Comparison of ENCODE assay signal across 8 mouse cellular contexts in the genomic region with DNA sequence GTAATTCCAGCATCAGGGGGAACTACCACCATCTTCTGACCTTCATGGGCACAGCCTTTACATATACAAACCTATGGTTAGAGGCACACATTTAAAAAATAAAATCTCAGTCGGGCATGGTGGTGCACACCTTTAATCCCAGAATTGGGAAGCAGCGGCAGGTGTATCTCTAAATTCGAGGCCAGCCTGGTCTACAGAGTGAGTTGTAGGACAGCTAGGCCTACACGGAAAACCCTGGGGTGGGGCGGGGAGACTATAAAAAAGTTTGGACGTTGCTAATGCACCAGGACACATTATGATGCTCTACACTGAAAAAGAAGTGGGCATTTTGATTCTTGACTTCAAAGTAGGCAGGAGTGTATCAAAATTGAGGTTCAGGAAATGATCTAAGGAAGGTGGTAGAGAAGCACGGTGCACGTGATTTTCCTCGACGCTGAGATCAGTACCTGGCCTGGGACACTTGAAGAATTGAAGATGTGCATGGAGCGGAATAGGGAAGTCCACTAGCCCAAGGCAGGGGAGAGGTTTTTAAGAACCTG. TPM values are rescaled to one million over a fixed set of nuclear protein-coding genes. Genes with fewer than 3 reads are reported as not detected.
DNase-seq lines count a peak whose midpoint lies in the region; ATAC-seq and TF ChIP-seq lines count a peak whose summit lies in the region.

No protein-coding gene starts in this region.

- 23% methylated on average over 11 of the region's 11 CpGs for WGBS in heart, embryonic 10.5 days
- 21% methylated on average over 11 of the region's 11 CpGs for WGBS in intestine, embryonic 15.5 days
- WGBS in midbrain, postnatal 0 days = 27% methylated on average over 11 of the region's 11 CpGs

- no peaks in the 10 kb centered on the region for H3K9me3 ChIP-seq in heart, embryonic 10.5 days
- no peaks in the 10 kb centered on the region for H3K9me3 ChIP-seq in intestine, embryonic 15.5 days
- H3K9me3 ChIP-seq in midbrain, postnatal 0 days (ENCODE audit: low read length) = no peaks in the 10 kb centered on the region

- peak overlapping the region; percentile 91 for H3K27ac ChIP-seq in heart, embryonic 10.5 days
- no peak overlapping the region; the same call in 1 of the 2 replicates for H3K27ac ChIP-seq in intestine, embryonic 15.5 days
- peak overlapping the region; percentile 74 for H3K27ac ChIP-seq in midbrain, postnatal 0 days (ENCODE audit: low read depth, low read length)

- no peaks in the 10 kb centered on the region for H3K27me3 ChIP-seq in heart, embryonic 10.5 days (ENCODE audit: insufficient read depth, poor library complexity, severe bottlenecking)
- no peaks in the 10 kb centered on the region for H3K27me3 ChIP-seq in intestine, embryonic 15.5 days (replicated peaks)
- H3K27me3 ChIP-seq in midbrain, postnatal 0 days (ENCODE audit: insufficient read depth, low read length) = no peaks in the 10 kb centered on the region

- peaks cover 9% of the 10 kb centered on the region for H3K36me3 ChIP-seq in heart, embryonic 10.5 days
- no peaks in the 10 kb centered on the region for H3K36me3 ChIP-seq in intestine, embryonic 15.5 days
- H3K36me3 ChIP-seq in midbrain, postnatal 0 days (ENCODE audit: insufficient read depth, low read length) = no peaks in the 10 kb centered on the region

- TF ChIP-seq CTCF in midbrain, postnatal 0 days (IDR thresholded peaks at IDR 0.05) = no peak

- DNase-seq in heart, embryonic 10.5 days (ENCODE audit: low spot score) = no peak
- DNase-seq in heart, postnatal 36 days = no peak
- DNase-seq in urinary bladder, postnatal 25 days (ENCODE audit: low spot score) = peak; percentile 13
- no peak for DNase-seq in urinary bladder, postnatal 36 days (ENCODE audit: low spot score in 2 of 2)
- no peak for DNase-seq in midbrain, postnatal 0 days (ENCODE audit: low spot score)
- no peak for DNase-seq in layer of hippocampus, postnatal 14 days (ENCODE audit: low spot score in 2 of 2)
- no peak for DNase-seq in spleen, postnatal 4 days (ENCODE audit: low spot score in 2 of 2)

- peak overlapping the region; percentile 70 for H3K4me3 ChIP-seq in heart, embryonic 10.5 days
- H3K4me3 ChIP-seq in intestine, embryonic 15.5 days (replicated peaks) = peak overlapping the region; percentile 51
- H3K4me3 ChIP-seq in midbrain, postnatal 0 days (ENCODE audit: low read depth, low read length) = peak overlapping the region; percentile 61

- ATAC-seq in intestine, embryonic 15.5 days = peak; percentile 31
- ATAC-seq in midbrain, postnatal 0 days (ENCODE audit: low FRiP score) = peak; percentile 41

- H3K4me1 ChIP-seq in heart, embryonic 10.5 days = peaks cover 10% of the 10 kb centered on the region
- H3K4me1 ChIP-seq in intestine, embryonic 15.5 days (replicated peaks) = no peaks in the 10 kb centered on the region
- peaks cover 5% of the 10 kb centered on the region; the same call in 1 of the 2 replicates for H3K4me1 ChIP-seq in midbrain, postnatal 0 days (ENCODE audit: insufficient read depth, low read length)

- intact Hi-C loops in heart, postnatal 36 days (cut with DNase I) = loop anchor here (2.0 to 5.0 kb wide), 2 partner anchors 44 to 50 kb away; a partner anchor contains a TSS

- peak overlapping the region; percentile 59 for H3K9ac ChIP-seq in intestine, embryonic 15.5 days
- peak overlapping the region; percentile 67 for H3K9ac ChIP-seq in midbrain, postnatal 0 days (replicated peaks; ENCODE audit: low read length, poor library complexity, severe bottlenecking)

- H3K4me2 ChIP-seq in intestine, embryonic 15.5 days (replicated peaks) = peak overlapping the region; percentile 67
- H3K4me2 ChIP-seq in midbrain, postnatal 0 days (ENCODE audit: low read depth, low read length, poor library complexity, severe bottlenecking) = peak overlapping the region; percentile 68

RNA-seq across cellular contexts. Expression of a gene that starts 0.4 kb away (rescaled TPM):
- 13.8 and 17.5 TPM in 2 replicates for polyA plus RNA-seq in heart, embryonic 10.5 days (2016; fragmentation: Nextera tagmentation; extraction: Ambion mirVana)
- total RNA-seq in heart, postnatal 36 days (2021) = 10 to 100 TPM; 15.8 to 16.2 TPM
- polyA plus RNA-seq in intestine, embryonic 15.5 days (2015; fragmentation: Nextera tagmentation; extraction: Ambion mirVana) = 15.7 and 16.5 TPM in 2 replicates
- 6.5 and 7.2 TPM in 2 replicates for total RNA-seq in midbrain, postnatal 0 days (2014; rRNA removed)
- polyA plus RNA-seq in midbrain, postnatal 0 days (2015; fragmentation: Nextera tagmentation; extraction: Ambion mirVana) = 10.5 and 10.9 TPM in 2 replicates
- total RNA-seq in layer of hippocampus, postnatal 14 days (2021) = 10 to 100 TPM; 20.1 to 20.7 TPM

RNA-seq across cellular contexts. Expression of a gene that starts 43.0 kb away (rescaled TPM):
- polyA plus RNA-seq in heart, embryonic 10.5 days (2016; fragmentation: Nextera tagmentation; extraction: Ambion mirVana) = 15.4 and 15.5 TPM in 2 replicates
- total RNA-seq in heart, postnatal 36 days (2021) = 100 to 1,000 TPM; 121 to 129 TPM
- polyA plus RNA-seq in intestine, embryonic 15.5 days (2015; fragmentation: Nextera tagmentation; extraction: Ambion mirVana) = 13.3 and 13.5 TPM in 2 replicates
- 95.8 and 97.4 TPM in 2 replicates for total RNA-seq in midbrain, postnatal 0 days (2014; rRNA removed)
- 27.1 and 30.3 TPM in 2 replicates for polyA plus RNA-seq in midbrain, postnatal 0 days (2015; fragmentation: Nextera tagmentation; extraction: Ambion mirVana)
- total RNA-seq in layer of hippocampus, postnatal 14 days (2021) = 100 to 1,000 TPM; 100 to 104 TPM

RNA-seq across cellular contexts. Expression of a gene that starts 48.8 kb away (rescaled TPM):
- 23.8 and 24.5 TPM in 2 replicates for polyA plus RNA-seq in heart, embryonic 10.5 days (2016; fragmentation: Nextera tagmentation; extraction: Ambion mirVana)
- total RNA-seq in heart, postnatal 36 days (2021) = 10 to 100 TPM; 21.2 to 26.4 TPM
- polyA plus RNA-seq in intestine, embryonic 15.5 days (2015; fragmentation: Nextera tagmentation; extraction: Ambion mirVana) = 29.8 and 34.3 TPM in 2 replicates
- total RNA-seq in midbrain, postnatal 0 days (2014; rRNA removed) = 8.8 and 12.6 TPM in 2 replicates
- polyA plus RNA-seq in midbrain, postnatal 0 days (2015; fragmentation: Nextera tagmentation; extraction: Ambion mirVana) = 14.0 and 16.0 TPM in 2 replicates
- 10 to 100 TPM; 10.3 to 11.1 TPM for total RNA-seq in layer of hippocampus, postnatal 14 days (2021)

RNA-seq across cellular contexts. Expression of a gene that starts 50.5 kb away (rescaled TPM):
- polyA plus RNA-seq in heart, embryonic 10.5 days (2016; fragmentation: Nextera tagmentation; extraction: Ambion mirVana) = 16.8 and 28.4 TPM in 2 replicates
- total RNA-seq in heart, postnatal 36 days (2021) = 10 to 100 TPM; 65.4 to 83.1 TPM
- polyA plus RNA-seq in intestine, embryonic 15.5 days (2015; fragmentation: Nextera tagmentation; extraction: Ambion mirVana) = 30.7 and 33.0 TPM in 2 replicates
- 33.7 and 45.5 TPM in 2 replicates for total RNA-seq in midbrain, postnatal 0 days (2014; rRNA removed)
- polyA plus RNA-seq in midbrain, postnatal 0 days (2015; fragmentation: Nextera tagmentation; extraction: Ambion mirVana) = 13.7 and 14.7 TPM in 2 replicates
- total RNA-seq in layer of hippocampus, postnatal 14 days (2021) = 10 to 100 TPM; 28.4 to 35.5 TPM
